Mouse (Mus musculus): ENCODE data around the gene P2ry6. TPM values are rescaled to one million over a fixed set of nuclear protein-coding genes. Genes with fewer than 3 reads are reported as not detected.

Gene P2ry6
- polyA plus RNA-seq, 1 experiment from 2014 or later: 2.0 TPM

GRCm38 (mm10) chr7:100951903-100952302, 22.5 kb downstream of the P2ry6 start:
- Histone ChIP-seq H3K9me3 (no peaks in the 10 kb centered on the region), H3K4me1 (peaks cover 22% of the 10 kb centered on the region), H3K36me3 (replicated peaks) (no peaks in the 10 kb centered on the region), H3K27me3 (ENCODE audit: poor library complexity, severe bottlenecking) (no peaks in the 10 kb centered on the region), H3K27ac (no peak overlapping the region), H3K4me3 (no peak overlapping the region)
- 75% methylated on average over 2 of the region's 2 CpGs for WGBS
- DNase-seq (ENCODE audit: extremely low spot score, low spot score): no peak

- Histone ChIP-seq H3K36me3 (replicated peaks) (no peaks in the 10 kb centered on the region), H3K4me1 (peaks cover 28% of the 10 kb centered on the region), H3K4me3 (no peak overlapping the region), H3K27me3 (ENCODE audit: poor library complexity, severe bottlenecking) (no peaks in the 10 kb centered on the region), H3K9me3 (no peaks in the 10 kb centered on the region), H3K27ac (peak overlapping the region; percentile 62; the same call in 1 of the 2 replicates)
- no peak for DNase-seq (ENCODE audit: extremely low spot score, low spot score)
- 70% methylated on average over 12 of the region's 12 CpGs for WGBS
These were observed 23.9 kb downstream of the P2ry6 start for GRCm38 (mm10) chr7:100950481-100951010.

- H3K27ac ChIP-seq: peak overlapping the region; percentile 21; the same call in 1 of the 2 replicates
- DNase-seq (ENCODE audit: extremely low spot score, low spot score): no peak
These were observed 24.4 kb downstream of the P2ry6 start for GRCm38 (mm10) chr7:100950031-100950430.

GRCm38 (mm10) chr7:100944738-100945137, 29.7 kb downstream of the P2ry6 start:
- H3K9me3 ChIP-seq: no peaks in the 10 kb centered on the region
- no peak overlapping the region for H3K4me3 ChIP-seq
- H3K36me3 ChIP-seq (replicated peaks): no peaks in the 10 kb centered on the region
- peak overlapping the region; percentile 79; the same call in 1 of the 2 replicates for H3K27ac ChIP-seq
- 85% methylated on average over 5 of the region's 5 CpGs for whole genome bisulfite sequencing
- H3K27me3 ChIP-seq (ENCODE audit: poor library complexity, severe bottlenecking): peaks cover 10% of the 10 kb centered on the region; the same call in 1 of the 2 replicates
- DNase-seq (ENCODE audit: extremely low spot score, low spot score): no peak
- peaks cover 30% of the 10 kb centered on the region for H3K4me1 ChIP-seq

More at GRCm38 (mm10) chr7:100950031-100950430, 24.4 kb downstream of the P2ry6 start:
- Histone ChIP-seq H3K36me3 (replicated peaks) (no peaks in the 10 kb centered on the region), H3K4me1 (peaks cover 28% of the 10 kb centered on the region), H3K27me3 (ENCODE audit: poor library complexity, severe bottlenecking) (no peaks in the 10 kb centered on the region), H3K4me3 (no peak overlapping the region), H3K9me3 (no peaks in the 10 kb centered on the region)
- WGBS: 66% methylated on average over 5 of the region's 5 CpGs

GRCm38 (mm10) chr7:100944306-100944705, 30.1 kb downstream of the P2ry6 start:
- 74% methylated on average over 2 of the region's 2 CpGs for WGBS
- DNase-seq (ENCODE audit: extremely low spot score, low spot score): no peak

GRCm38 (mm10) chr7:100942789-100943615, 31.4 kb downstream of the P2ry6 start:
- H3K4me3 ChIP-seq: no peak overlapping the region
- H3K27ac ChIP-seq: peak overlapping the region; percentile 79
- H3K36me3 ChIP-seq (replicated peaks): no peaks in the 10 kb centered on the region
- peaks cover 10% of the 10 kb centered on the region; the same call in 1 of the 2 replicates for H3K27me3 ChIP-seq (ENCODE audit: poor library complexity, severe bottlenecking)
- WGBS: 63% methylated on average over 12 of the region's 12 CpGs
- peak; percentile 71 for DNase-seq (ENCODE audit: extremely low spot score, low spot score)
- no peaks in the 10 kb centered on the region for H3K9me3 ChIP-seq
- peaks cover 34% of the 10 kb centered on the region for H3K4me1 ChIP-seq

More at GRCm38 (mm10) chr7:100944306-100944705, 30.1 kb downstream of the P2ry6 start:
- Histone ChIP-seq H3K4me3 (no peak overlapping the region), H3K27me3 (ENCODE audit: poor library complexity, severe bottlenecking) (peaks cover 10% of the 10 kb centered on the region; the same call in 1 of the 2 replicates), H3K9me3 (no peaks in the 10 kb centered on the region), H3K27ac (peak overlapping the region; percentile 79), H3K4me1 (peaks cover 30% of the 10 kb centered on the region), H3K36me3 (replicated peaks) (no peaks in the 10 kb centered on the region)

GRCm38 (mm10) chr7:100941169-100941568, 33.3 kb downstream of the P2ry6 start:
- no peak overlapping the region for H3K27ac ChIP-seq
- 46% methylated on average over 5 of the region's 5 CpGs for WGBS
- H3K27me3 ChIP-seq (ENCODE audit: poor library complexity, severe bottlenecking): peaks cover 10% of the 10 kb centered on the region; the same call in 1 of the 2 replicates
- H3K4me3 ChIP-seq: no peak overlapping the region
- H3K9me3 ChIP-seq: no peaks in the 10 kb centered on the region
- DNase-seq (ENCODE audit: extremely low spot score, low spot score): no peak
- peaks cover 27% of the 10 kb centered on the region for H3K4me1 ChIP-seq
- H3K36me3 ChIP-seq (replicated peaks): no peaks in the 10 kb centered on the region

GRCm38 (mm10) chr7:100938106-100938505, 36.3 kb downstream of the P2ry6 start:
- H3K36me3 ChIP-seq (replicated peaks): no peaks in the 10 kb centered on the region
- H3K4me1 ChIP-seq: peaks cover 17% of the 10 kb centered on the region
- DNase-seq (ENCODE audit: extremely low spot score, low spot score): no peak
- 90% methylated on average over 16 of the region's 16 CpGs for WGBS
- H3K27me3 ChIP-seq (ENCODE audit: poor library complexity, severe bottlenecking): peaks cover 13% of the 10 kb centered on the region; the same call in 1 of the 2 replicates
- no peak overlapping the region for H3K4me3 ChIP-seq
- no peaks in the 10 kb centered on the region for H3K9me3 ChIP-seq
- H3K27ac ChIP-seq: no peak overlapping the region

GRCm38 (mm10) chr7:100937481-100937880, 37.0 kb downstream of the P2ry6 start:
- WGBS: 91% methylated on average over 3 of the region's 3 CpGs
- H3K27me3 ChIP-seq (ENCODE audit: poor library complexity, severe bottlenecking): peaks cover 13% of the 10 kb centered on the region; the same call in 1 of the 2 replicates
- no peak for DNase-seq (ENCODE audit: extremely low spot score, low spot score)
- H3K4me1 ChIP-seq: peaks cover 17% of the 10 kb centered on the region
- no peaks in the 10 kb centered on the region for H3K9me3 ChIP-seq
- no peaks in the 10 kb centered on the region for H3K36me3 ChIP-seq (replicated peaks)
- no peak overlapping the region for H3K4me3 ChIP-seq
- H3K27ac ChIP-seq: no peak overlapping the region

- Histone ChIP-seq H3K36me3 (replicated peaks) (peaks cover 16% of the 10 kb centered on the region), H3K4me1 (peaks cover 52% of the 10 kb centered on the region), H3K27ac (no peak overlapping the region), H3K9me3 (no peaks in the 10 kb centered on the region), H3K4me3 (no peak overlapping the region), H3K27me3 (ENCODE audit: poor library complexity, severe bottlenecking) (peaks cover 34% of the 10 kb centered on the region)
- DNase-seq (ENCODE audit: extremely low spot score, low spot score): no peak
These were observed 40.9 kb downstream of the P2ry6 start for GRCm38 (mm10) chr7:100933520-100933919.

GRCm38 (mm10) chr7:100932481-100933007, 41.9 kb downstream of the P2ry6 start:
- H3K9me3 ChIP-seq: no peaks in the 10 kb centered on the region
- peak overlapping the region; percentile 98 for H3K27ac ChIP-seq
- H3K36me3 ChIP-seq (replicated peaks): peaks cover 22% of the 10 kb centered on the region
- H3K27me3 ChIP-seq (ENCODE audit: poor library complexity, severe bottlenecking): peaks cover 34% of the 10 kb centered on the region
- WGBS: under 1% methylated on average over 27 of the region's 27 CpGs
- H3K4me3 ChIP-seq: peak overlapping the region; percentile 84
- peak; percentile 92 for DNase-seq (ENCODE audit: extremely low spot score, low spot score)
- peaks cover 57% of the 10 kb centered on the region for H3K4me1 ChIP-seq

GRCm38 (mm10) chr7:100931926-100932480, 42.4 kb downstream of the P2ry6 start, which contains the start of gene Arhgef17:
Gene Arhgef17 (minus strand): TSS chr7:100932107.
- under 1% methylated on average over 34 of the region's 35 CpGs for WGBS
- peaks cover 26% of the 10 kb centered on the region for H3K36me3 ChIP-seq (replicated peaks)
- H3K4me3 ChIP-seq: peak within 1 kb of the TSS; percentile 84
- peaks cover 62% of the 10 kb centered on the region for H3K4me1 ChIP-seq
- DNase-seq (ENCODE audit: extremely low spot score, low spot score): peak; percentile 93
- peak within 1 kb of the TSS; percentile 98 for H3K27ac ChIP-seq
- no peaks in the 10 kb centered on the region for H3K9me3 ChIP-seq
- H3K27me3 ChIP-seq (ENCODE audit: poor library complexity, severe bottlenecking): peaks cover 34% of the 10 kb centered on the region

Measured in forebrain, embryonic 10.5 days (tissue).